Mouse (Mus musculus) embryonic facial prominence, embryonic 12.5 days (tissue): Measurements from ENCODE around the gene Hsd11b1. TPM values are rescaled to one million over a fixed set of nuclear protein-coding genes. Genes with fewer than 3 reads are reported as not detected.

Experiments
- ATAC-seq: fragments of 200-750 bp; cut with Nextera tagmentation; 2 replicates; pipeline ENCODE4 v1.8.0; 2017; ENCODE audit not compliant: insufficient number of reproducible peaks, insufficient read depth, low FRiP score, low TSS enrichment
- H3K27ac ChIP-seq: fragments of 300-500 bp; sonication (generic); 2 replicates; pipeline ENCODE4 v1.5.1; 2016; ENCODE audit warnings: mild to moderate bottlenecking
- H3K27me3 ChIP-seq: fragments of 300-500 bp; sonication (generic); 2 replicates; pipeline ENCODE4 v1.6.1; 2016; ENCODE audit warnings: mild to moderate bottlenecking, moderate library complexity
- H3K36me3 ChIP-seq: fragments of 300-500 bp; sonication (generic); 2 replicates; pipeline ENCODE4 v1.6.1; 2016; ENCODE audit warnings: mild to moderate bottlenecking
- H3K4me1 ChIP-seq: fragments of 300-500 bp; sonication (generic); 2 replicates; pipeline ENCODE4 v1.6.1; 2016
- H3K4me2 ChIP-seq: fragments of 300-500 bp; sonication (generic); replicated peaks from 2 replicates; pipeline ENCODE4 v1.6.1; 2016; ENCODE audit warnings: mild to moderate bottlenecking, moderate library complexity
- H3K4me3 ChIP-seq: fragments of 300-500 bp; sonication (generic); 2 replicates; pipeline ENCODE4 v1.5.1; 2016; ENCODE audit warnings: mild to moderate bottlenecking
- H3K9ac ChIP-seq: fragments of 300-500 bp; sonication (generic); 2 replicates; pipeline ENCODE4 v1.6.1; 2016; ENCODE audit warnings: mild to moderate bottlenecking, moderate library complexity
- H3K9me3 ChIP-seq: fragments of 300-500 bp; sonication (generic); 2 replicates; pipeline ENCODE4 v1.6.1; 2016; ENCODE audit warnings: mild to moderate bottlenecking, moderate library complexity
- WGBS: fragments of 180-500 bp; shearing (Covaris S2); methylation state at CpG from one replicate; pipeline ENCODE4 v1.1.7; 2016; 5-methylcytosine and 5-hydroxymethylcytosine counted together
- polyA plus RNA-seq: library from polyadenylated mRNA; unstranded; fragments of >200 nt; fragmentation: Nextera tagmentation; extraction: Ambion mirVana; gene quantifications from 2 replicates; pipeline ENCODE4 v1.2.1, GENCODE M21; 2016

Gene Hsd11b1
- polyA plus RNA-seq, 1 experiment from 2014 or later = 0.60 TPM

GRCm38 (mm10) chr1:193194416-193195140 lies 69.3 kb downstream of the Hsd11b1 start:
- H3K9ac ChIP-seq = no peak overlapping the region
- no peaks in the 10 kb centered on the region for H3K9me3 ChIP-seq
- no peaks in the 10 kb centered on the region for H3K27me3 ChIP-seq
- no peak overlapping the region for H3K4me2 ChIP-seq
- no peak overlapping the region for H3K4me3 ChIP-seq
- no peak overlapping the region for H3K27ac ChIP-seq
- peaks cover 13% of the 10 kb centered on the region for H3K4me1 ChIP-seq
- WGBS = 93% methylated on average over 3 of the region's 3 CpGs
- H3K36me3 ChIP-seq = no peaks in the 10 kb centered on the region
- ATAC-seq = no peak

GRCm38 (mm10) chr1:193191675-193192283 lies 72.1 kb downstream of the Hsd11b1 start:
- no peak for ATAC-seq
- WGBS = 87% methylated on average over 7 of the region's 7 CpGs

GRCm38 (mm10) chr1:193189771-193190170 lies 74.1 kb downstream of the Hsd11b1 start:
- peak; percentile 50; the same call in 1 of the 2 replicates for ATAC-seq
- WGBS = 29% methylated on average over 3 of the region's 3 CpGs
- H3K27ac ChIP-seq = peak overlapping the region; percentile 87

More at GRCm38 (mm10) chr1:193191675-193192283, 72.1 kb downstream of the Hsd11b1 start:
- Histone ChIP-seq H3K27ac (no peak overlapping the region), H3K4me1 (peaks cover 24% of the 10 kb centered on the region), H3K9ac (no peak overlapping the region), H3K27me3 (no peaks in the 10 kb centered on the region), H3K36me3 (no peaks in the 10 kb centered on the region), H3K9me3 (no peaks in the 10 kb centered on the region), H3K4me2 (no peak overlapping the region), H3K4me3 (no peak overlapping the region)

GRCm38 (mm10) chr1:193189151-193189621 lies 74.7 kb downstream of the Hsd11b1 start:
- 12% methylated on average over 9 of the region's 9 CpGs for WGBS
- Histone ChIP-seq H3K36me3 (no peaks in the 10 kb centered on the region), H3K27me3 (no peaks in the 10 kb centered on the region), H3K4me1 (peaks cover 26% of the 10 kb centered on the region), H3K27ac (peak overlapping the region; percentile 87), H3K9ac (no peak overlapping the region), H3K4me2 (peak overlapping the region; percentile 16; the same call in 1 of the 2 replicates), H3K4me3 (no peak overlapping the region), H3K9me3 (no peaks in the 10 kb centered on the region)
- ATAC-seq = peak; percentile 92

More at GRCm38 (mm10) chr1:193189771-193190170, 74.1 kb downstream of the Hsd11b1 start:
- peak overlapping the region; percentile 16; the same call in 1 of the 2 replicates for H3K4me2 ChIP-seq
- peaks cover 26% of the 10 kb centered on the region for H3K4me1 ChIP-seq
- H3K27me3 ChIP-seq = no peaks in the 10 kb centered on the region
- H3K36me3 ChIP-seq = no peaks in the 10 kb centered on the region
- H3K4me3 ChIP-seq = no peak overlapping the region
- no peak overlapping the region for H3K9ac ChIP-seq
- H3K9me3 ChIP-seq = no peaks in the 10 kb centered on the region

- Histone ChIP-seq H3K27ac (peak overlapping the region; percentile 87), H3K36me3 (no peaks in the 10 kb centered on the region), H3K4me3 (no peak overlapping the region), H3K27me3 (no peaks in the 10 kb centered on the region), H3K4me2 (no peak overlapping the region), H3K4me1 (peaks cover 26% of the 10 kb centered on the region), H3K9me3 (no peaks in the 10 kb centered on the region), H3K9ac (no peak overlapping the region)
- 80% methylated on average over 6 of the region's 6 CpGs for WGBS
- no peak for ATAC-seq
Observed at GRCm38 (mm10) chr1:193188257-193188656, 75.6 kb downstream of the Hsd11b1 start.

- no peaks in the 10 kb centered on the region for H3K9me3 ChIP-seq
- 80% methylated on average over 3 of the region's 3 CpGs for WGBS
Observed at GRCm38 (mm10) chr1:193181104-193181503, 82.8 kb downstream of the Hsd11b1 start.

GRCm38 (mm10) chr1:193174143-193174733 lies 89.6 kb downstream of the Hsd11b1 start:
- WGBS = 90% methylated on average over 13 of the region's 13 CpGs
- peak overlapping the region; percentile 67; the same call in 1 of the 2 replicates for H3K9ac ChIP-seq
- H3K27ac ChIP-seq = 0 out of 2 replicates have a peak overlapping the region, but pooled peaks have one; percentile 82

More at GRCm38 (mm10) chr1:193181104-193181503, 82.8 kb downstream of the Hsd11b1 start:
- Histone ChIP-seq H3K4me2 (no peak overlapping the region), H3K4me1 (0 out of 2 replicates have a peak, but pooled peaks cover under 1% of the 10 kb centered on the region), H3K4me3 (no peak overlapping the region), H3K27ac (no peak overlapping the region), H3K9ac (no peak overlapping the region), H3K36me3 (no peaks in the 10 kb centered on the region), H3K27me3 (no peaks in the 10 kb centered on the region)
- ATAC-seq = no peak

GRCm38 (mm10) chr1:193173810-193174129 lies 90.1 kb downstream of the Hsd11b1 start:
- H3K4me3 ChIP-seq = peak overlapping the region; percentile 61
- H3K27me3 ChIP-seq = no peaks in the 10 kb centered on the region
- no peak for ATAC-seq
- peak overlapping the region; percentile 67 for H3K9ac ChIP-seq
- peak overlapping the region; percentile 63 for H3K4me2 ChIP-seq
- H3K27ac ChIP-seq = peak overlapping the region; percentile 82
- H3K9me3 ChIP-seq = no peaks in the 10 kb centered on the region
- H3K36me3 ChIP-seq = no peaks in the 10 kb centered on the region
- 19% methylated on average over 9 of the region's 9 CpGs for WGBS
- peaks cover 12% of the 10 kb centered on the region for H3K4me1 ChIP-seq

More at GRCm38 (mm10) chr1:193174143-193174733, 89.6 kb downstream of the Hsd11b1 start:
- no peak for ATAC-seq
- Histone ChIP-seq H3K9me3 (no peaks in the 10 kb centered on the region), H3K4me1 (peaks cover 12% of the 10 kb centered on the region), H3K27me3 (no peaks in the 10 kb centered on the region), H3K36me3 (no peaks in the 10 kb centered on the region), H3K4me3 (peak overlapping the region; percentile 61), H3K4me2 (peak overlapping the region; percentile 63)

- H3K36me3 ChIP-seq = no peaks in the 10 kb centered on the region
- H3K4me3 ChIP-seq = peak overlapping the region; percentile 61
- H3K4me2 ChIP-seq = peak overlapping the region; percentile 63
- WGBS = 1% methylated on average over 48 of the region's 48 CpGs
- peak; percentile 96 for ATAC-seq
- H3K9me3 ChIP-seq = no peaks in the 10 kb centered on the region
- peaks cover 12% of the 10 kb centered on the region for H3K4me1 ChIP-seq
- peak overlapping the region; percentile 67 for H3K9ac ChIP-seq
- no peaks in the 10 kb centered on the region for H3K27me3 ChIP-seq
- peak overlapping the region; percentile 82 for H3K27ac ChIP-seq
Observed at GRCm38 (mm10) chr1:193172991-193173809, 90.7 kb downstream of the Hsd11b1 start.
